Mouse (Mus musculus) activated CD4-positive, CD25-positive, alpha-beta regulatory T cell, adult 4 months (primary cell): Measurements from ENCODE around the gene Gm9195. TPM values are rescaled to one million over a fixed set of nuclear protein-coding genes. Genes with fewer than 3 reads are reported as not detected.

Source experiments
- ATAC-seq: one replicate; pipeline ENCODE4 v1.8.0; 2017
- polyA plus RNA-seq, 2 experiments: library from polyadenylated mRNA; unstranded; fragments of 100-300 nt; shearing (Covaris generic); gene quantifications; one replicate each; pipeline ENCODE4 v1.2.1; 2017

Gm9195 gene
- polyA plus RNA-seq, 2 experiments from 2014 or later, result 0.04 TPM; not detected in 1

DNA sequence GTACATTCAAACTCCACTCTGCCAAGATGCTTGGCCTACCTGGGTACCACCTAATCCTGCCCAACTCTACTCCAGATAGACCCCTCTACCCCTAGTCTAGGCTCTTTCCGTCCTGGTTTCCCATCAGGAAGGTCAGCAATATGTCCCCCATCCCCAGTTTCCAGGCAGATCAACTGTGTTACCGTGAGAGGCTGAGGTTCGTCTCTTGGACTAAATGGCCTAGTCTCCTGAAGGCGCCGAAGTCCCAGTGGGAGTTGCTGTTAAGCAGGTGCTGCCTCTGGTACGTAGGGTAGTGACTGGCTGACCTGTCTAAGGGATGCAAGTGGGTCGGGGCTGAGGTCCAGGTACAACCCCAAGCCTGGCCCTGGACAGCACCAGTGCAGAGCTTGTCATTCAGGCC is 50.7 kb downstream of the Gm9195 start:
- no peak for ATAC-seq

DNA sequence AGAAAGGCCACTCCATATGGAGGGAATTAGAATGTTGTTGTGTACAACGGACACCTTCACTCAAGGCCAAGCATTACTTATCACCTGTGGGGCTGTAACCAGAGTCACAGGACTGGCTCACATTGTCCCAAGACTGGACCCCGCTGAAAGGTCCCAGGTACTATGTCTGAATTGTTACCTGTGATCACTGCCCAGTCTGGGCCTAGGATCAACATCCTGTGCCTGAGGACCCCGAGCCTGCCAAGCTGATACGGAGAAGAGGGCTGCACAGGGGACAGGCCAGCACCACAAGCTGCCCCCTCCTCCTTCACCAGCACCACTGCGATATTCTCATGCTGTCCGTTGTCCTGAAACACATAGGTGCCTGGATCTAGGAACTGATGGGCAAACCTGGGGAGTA is 51.2 kb downstream of the Gm9195 start:
- ATAC-seq, result no peak

DNA sequence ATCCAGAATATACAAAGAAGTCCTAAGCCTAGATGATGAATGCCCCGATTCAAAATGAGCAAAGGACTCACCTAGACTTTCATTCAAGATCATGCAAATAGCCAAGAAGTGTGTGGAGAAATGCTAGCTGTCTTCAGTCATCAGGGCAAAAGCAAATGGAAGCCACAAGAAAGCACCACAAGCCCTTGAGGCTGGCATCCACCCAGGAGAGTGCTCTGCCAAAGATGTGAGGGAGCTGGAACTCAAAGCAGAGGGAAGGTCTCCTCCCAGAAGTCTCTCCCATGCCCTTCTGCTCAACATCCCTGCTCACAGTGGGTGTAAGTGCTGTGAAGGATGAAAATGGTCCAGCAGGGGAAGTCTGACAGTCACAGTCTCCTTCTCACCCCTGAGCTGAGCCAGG is 52.7 kb downstream of the Gm9195 start:
- ATAC-seq, result no peak

DNA sequence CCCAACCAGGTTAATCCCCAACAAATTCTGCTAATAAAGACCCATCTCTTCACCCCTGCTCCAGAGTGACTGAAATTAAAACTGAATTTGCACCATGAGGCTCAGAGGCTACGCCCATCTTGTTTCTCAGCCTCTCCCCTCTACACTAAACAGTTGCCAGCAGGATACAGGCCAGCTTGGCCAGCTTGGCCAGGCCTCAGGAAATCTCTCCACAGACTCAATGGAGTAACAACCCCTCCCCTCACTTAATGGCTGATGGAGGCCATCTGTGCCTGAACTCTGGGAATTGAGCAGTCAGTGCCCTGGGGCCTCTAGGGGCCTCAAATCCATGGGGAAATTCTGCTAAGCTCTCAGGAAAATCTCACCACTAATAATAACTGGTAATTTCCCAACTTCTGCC is 101.9 kb downstream of the Gm9195 start:
- ATAC-seq, result no peak

DNA sequence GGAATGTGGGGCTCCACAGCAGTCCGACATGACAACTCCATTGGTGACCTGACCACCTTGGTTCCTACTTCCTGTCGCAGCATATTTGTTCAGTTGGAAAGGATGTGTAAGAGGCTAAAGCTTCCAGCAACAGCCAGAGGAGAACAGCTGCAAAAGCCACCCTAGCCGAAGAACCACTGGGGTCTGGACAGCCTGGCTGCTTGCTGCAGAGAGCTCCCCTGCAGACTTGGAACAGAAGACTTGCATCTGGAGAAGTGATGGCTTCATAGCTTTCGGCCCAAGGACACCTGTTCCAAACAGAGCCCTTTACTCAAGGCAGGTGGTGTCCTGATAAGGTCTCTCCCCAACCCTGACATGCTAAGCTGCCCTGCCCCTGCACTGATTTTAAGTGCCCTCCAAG is 102.3 kb downstream of the Gm9195 start:
- no peak for ATAC-seq

DNA sequence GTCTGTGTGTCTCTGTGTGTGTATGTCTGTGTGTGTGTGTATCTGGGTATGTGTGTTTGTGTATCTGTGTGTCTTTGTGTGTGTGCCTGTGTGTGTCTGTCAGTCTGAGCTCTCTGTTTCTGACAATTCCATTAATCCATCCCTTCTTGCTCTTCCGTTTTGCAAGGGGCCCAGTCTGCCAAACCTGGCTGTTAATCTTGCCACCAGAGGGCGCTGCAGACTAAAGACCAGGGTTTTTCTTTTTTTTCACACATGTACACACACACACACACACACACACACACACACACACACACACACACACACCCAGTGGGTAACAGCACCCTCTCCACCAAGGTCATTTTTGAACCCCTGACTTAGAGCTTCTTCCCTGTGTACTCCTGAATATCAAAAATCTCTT is 114.4 kb downstream of the Gm9195 start:
- no peak for ATAC-seq

Other genes starting within 250 kb of the Gm9195 start
- gene Fndc3a, start 218.2 kb upstream of the Gm9195 start, polyA plus RNA-seq, result 10 to 100 TPM; 11.6 to 17.8 TPM